Mouse (Mus musculus) thymus, postnatal 4 days (tissue): ENCODE data around the gene Jmjd4.

Source experiments
- DNase-seq: peaks from one replicate; pipeline ENCODE4 v3.0.0; 2021

Jmjd4 gene

DNA sequence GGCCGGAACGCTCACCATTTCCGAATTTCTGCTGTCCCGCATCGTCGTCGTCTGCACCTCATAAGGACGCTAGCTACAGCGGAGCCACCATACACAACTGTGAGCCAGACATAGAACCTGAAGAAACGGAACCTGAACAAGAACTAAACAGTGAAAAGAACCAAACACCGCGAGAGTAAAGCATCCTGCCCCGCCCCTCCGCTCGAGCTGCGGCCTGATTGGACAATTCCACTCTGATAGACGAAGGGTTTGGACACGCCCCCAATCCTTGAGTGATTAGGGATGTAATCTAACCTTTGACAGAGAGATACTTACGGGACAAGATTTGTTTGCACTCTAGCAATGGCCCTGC, 22.5 kb downstream of the Jmjd4 start, which contains the start of gene Zfp867:
Gene Zfp867 (minus strand): TSS at position 149 of the 352 bp plus-strand sequence.
- DNase-seq = peak; percentile 92

DNA sequence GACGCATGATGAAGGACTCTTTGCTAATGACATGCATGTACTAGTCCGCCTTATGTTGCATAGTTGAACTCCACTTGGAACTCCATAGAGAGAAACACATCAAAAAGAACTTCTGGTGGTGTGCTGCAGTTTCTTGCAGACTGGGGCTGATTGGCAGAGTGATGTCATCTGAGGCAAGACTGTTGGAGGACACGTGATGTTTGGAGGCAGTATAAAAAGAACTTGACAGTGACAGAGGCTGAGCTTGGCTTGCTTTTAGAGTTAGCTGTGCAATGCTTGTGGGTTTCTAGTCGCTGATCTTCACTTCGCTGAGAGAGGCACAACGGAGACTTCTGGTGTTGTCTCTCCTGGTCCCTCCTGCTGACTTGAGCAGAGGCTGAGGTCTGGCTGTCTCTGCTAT, 27.4 kb downstream of the Jmjd4 start:
- no peak for DNase-seq

DNA sequence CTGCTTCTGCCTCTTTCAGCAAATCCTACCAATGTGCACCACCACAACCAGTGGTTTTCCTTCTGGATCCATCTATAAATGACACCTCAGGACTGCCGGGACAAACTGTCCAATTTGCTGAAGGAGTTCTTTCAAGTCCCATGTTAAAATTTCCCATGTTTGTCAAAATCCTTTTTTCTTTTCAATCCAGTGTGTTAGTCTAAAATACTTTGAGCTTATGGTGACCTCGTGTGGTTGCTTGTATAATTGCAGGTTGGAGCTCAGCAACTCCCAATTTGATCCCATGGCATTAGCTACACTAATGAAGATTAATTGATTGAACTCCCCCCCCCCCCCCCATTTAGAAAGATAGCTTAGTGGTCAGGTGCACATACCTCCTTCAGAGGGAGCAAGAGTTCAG, 33.4 kb downstream of the Jmjd4 start:
- DNase-seq = peak; percentile 50

DNA sequence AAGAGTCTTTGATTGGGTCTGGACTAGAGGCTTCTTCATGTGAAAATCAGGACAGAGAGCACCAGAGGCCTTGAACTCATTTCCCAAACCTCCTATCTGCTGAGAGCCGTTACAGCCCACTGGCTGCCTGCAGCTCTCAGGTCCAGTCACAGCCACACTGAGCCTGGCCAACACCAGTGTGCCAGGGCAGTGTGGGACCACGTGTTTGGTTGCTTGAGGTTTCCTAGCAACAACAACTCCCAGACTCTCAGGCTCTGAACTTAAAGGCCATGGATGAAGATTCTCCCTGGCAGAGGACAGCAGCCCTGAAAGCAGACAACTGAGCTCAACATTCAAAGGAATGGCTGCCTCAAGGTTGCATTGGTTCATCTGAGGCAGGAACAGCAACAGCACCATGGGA, 35.8 kb downstream of the Jmjd4 start:
- no peak for DNase-seq

DNA sequence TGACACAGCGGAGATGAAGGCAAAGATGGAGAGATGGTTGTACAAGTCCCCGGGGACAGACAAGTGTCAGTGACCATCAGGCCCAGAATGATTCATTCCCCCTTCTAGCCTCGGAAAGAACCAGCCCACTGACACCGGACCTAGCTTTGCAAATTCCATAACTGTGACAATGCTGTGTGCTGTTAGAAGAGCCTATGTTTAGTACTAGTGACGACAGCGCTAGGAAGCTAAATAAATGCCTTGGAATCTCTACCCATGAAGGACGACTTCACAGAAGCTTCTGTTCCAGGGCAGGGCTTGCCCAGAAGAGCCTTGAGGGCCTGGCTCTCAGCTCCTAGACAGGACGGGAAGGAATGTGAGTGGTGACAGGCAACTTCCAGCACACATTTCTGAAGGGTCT, 36.4 kb downstream of the Jmjd4 start:
- no peak for DNase-seq

DNA sequence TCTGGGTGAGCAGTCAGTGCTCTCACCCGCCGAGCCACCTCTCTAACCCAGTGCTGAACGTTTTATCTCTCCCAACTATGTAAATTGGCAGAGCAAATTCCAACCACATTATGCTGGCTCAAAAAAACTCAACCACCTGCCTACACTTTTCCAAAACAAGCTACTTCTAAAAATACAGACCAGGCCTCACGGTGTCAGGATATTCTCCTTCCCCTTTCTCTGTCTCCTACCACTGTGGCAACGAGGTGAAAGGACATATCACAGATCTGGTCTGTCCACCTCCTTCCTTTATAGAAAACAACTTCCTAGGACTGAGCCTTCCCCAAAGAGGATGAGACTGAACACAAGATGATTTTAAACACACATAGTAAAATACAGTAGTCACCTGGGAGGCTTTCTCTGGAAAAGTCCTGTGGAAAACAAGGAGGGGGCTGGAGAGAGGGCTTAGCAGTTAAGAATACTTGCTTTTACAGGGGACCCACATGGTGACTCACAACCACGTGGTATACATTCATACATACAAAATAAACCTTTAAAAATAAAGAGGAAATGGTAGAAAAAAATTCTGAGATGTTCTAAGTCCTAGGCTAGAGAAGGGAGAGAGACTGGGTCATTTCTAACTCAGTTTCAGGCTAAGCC, 46.9 kb downstream of the Jmjd4 start:
- DNase-seq = no peak

DNA sequence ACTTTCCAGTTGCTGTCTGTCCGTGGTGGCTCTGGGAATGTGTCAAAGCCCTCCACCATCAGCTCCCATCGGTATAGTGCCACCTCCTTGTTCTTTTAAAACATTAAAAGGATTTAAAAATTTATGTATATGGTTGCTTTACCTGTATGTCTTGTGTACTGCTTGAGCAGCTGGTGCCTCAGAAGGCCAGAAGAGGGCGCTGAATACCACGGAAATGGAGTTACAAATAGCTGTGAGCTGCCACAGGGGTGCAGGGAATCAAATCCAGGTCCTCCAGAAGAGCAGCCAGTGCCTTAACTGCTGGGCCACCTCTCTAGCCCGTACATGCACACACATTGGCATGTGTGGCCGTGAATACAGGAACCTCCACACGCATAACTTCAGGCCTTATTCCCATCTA, 47.9 kb downstream of the Jmjd4 start:
- DNase-seq = no peak

DNA sequence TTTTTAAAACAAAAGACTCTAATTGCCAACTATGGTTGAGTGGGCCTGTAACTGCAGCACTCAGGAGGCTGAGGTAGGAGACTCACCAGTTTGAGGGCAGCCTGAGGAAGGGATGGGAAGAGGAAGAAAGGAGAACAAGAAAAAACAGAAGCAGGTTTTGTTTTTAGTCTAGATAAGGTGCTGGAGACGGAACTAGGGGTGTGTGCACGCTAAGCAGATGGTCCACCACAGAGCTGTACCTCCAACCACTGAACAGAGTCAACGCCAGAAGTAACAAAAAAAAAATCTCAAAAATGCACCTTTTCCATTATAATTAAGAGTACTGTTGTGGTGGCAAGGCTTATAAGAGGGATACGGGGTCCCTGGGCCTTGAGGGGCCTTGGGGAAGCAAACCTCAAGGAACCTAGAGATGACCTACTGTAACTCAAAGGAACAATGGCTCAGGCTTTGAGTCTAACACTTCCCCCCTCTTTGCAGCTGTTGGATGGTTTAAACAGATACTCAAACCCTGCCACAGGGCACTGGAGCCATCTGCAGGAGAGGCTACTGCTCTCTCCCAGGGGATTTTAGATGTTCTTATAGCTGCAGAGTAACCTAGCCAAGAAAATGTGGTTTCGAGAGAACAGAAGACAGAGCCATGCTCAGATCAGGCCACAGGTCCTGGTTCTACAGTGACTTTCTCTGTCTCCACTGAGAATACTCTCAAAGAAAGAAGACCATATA, 52.3 kb downstream of the Jmjd4 start:
- DNase-seq = no peak

DNA sequence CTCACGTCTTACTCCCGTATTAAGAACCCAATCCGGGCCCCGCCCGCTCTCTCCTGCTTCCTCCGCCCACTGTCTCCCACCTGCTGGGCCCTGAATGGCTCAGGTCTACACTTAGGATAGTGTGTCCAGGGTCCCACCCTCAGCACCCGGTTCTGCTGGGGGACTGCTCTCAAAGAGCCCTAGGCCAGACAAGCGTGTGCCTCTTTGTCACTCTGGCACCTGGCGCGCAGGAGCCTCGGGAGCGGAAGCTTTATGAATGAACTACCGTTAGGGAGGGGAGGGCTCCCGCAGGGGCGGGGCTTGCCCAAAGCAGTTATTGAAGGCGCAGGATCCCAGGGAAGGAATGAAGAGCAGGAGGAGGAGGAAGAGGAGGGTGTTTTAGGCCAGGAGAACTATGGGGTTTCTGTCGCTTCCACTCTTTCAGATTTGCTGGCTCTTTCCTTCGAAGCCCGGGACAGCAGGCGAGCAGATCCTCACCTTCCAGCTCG, 55.5 kb downstream of the Jmjd4 start:
- peak; percentile 85 for DNase-seq

DNA sequence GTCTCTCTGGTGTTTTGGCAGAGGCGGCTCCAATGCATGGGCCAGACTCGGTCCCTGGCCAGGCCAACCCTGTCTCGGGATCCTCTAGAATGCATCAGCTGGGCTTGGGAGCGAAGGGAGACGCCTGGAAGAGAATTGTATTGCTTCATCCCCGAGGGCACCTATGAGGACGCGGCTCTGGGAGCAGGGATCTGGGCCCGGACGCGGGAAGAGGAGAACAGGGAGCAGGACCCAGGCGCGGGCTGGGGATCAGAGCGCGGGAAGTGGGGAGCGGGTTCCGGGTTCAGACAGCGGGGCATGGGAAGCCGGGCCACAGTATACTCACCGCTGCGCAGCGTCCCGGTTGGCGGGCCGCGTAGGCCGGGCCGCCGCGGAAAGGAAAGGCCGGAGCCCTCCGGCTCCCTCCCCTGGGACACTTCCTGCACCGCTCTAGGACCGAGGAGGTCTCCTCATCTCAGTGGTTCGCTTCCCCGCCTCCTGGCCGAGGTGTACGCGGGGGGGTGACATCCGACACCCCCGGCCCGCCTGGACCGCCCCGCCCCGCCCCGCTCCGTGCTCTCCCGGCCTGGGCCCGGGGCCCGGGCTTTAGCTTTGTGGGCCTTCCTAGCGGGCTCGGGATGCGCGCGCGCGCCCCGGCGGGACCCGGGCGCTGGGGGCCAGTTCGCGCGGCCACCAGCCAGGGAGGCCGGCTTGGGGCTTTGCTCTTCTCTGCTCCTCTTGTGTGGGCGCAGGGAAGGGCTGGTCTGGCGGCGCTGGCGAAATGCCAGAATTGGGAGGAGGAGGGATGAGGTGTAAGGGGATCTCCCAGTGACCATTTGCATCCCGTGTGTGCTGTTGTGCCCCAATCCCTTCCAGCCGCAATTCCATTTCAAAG, 56.2 kb downstream of the Jmjd4 start:
- peak; percentile 78 for DNase-seq

DNA sequence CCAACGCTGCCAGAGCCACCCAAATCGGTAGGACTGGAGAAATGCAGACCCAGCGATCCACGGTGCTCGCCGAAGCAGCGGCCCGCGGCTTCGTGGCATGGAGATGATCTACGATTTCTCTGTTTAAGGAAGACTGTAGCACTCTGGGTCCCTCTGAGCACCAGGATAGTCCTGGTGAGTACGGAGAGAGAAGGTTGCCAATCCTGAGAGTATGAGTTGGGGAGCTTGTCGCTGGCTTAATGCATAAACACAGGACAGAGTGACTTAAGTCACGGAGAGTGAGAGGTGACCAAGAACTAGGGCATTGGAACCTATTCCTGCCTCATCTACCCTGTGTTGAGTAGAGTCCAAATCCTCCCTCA, 56.8 kb downstream of the Jmjd4 start:
- DNase-seq = no peak
